Mouse (Mus musculus) cerebellum, postnatal 25 days (tissue): Measurements from ENCODE around the gene Nacad.

Source experiments
- DNase-seq, 2 experiments: peaks; one replicate each; pipeline ENCODE4 v3.0.0; 2021; ENCODE audit warnings: mixed read lengths in 2 of 2

Gene Nacad

DNA sequence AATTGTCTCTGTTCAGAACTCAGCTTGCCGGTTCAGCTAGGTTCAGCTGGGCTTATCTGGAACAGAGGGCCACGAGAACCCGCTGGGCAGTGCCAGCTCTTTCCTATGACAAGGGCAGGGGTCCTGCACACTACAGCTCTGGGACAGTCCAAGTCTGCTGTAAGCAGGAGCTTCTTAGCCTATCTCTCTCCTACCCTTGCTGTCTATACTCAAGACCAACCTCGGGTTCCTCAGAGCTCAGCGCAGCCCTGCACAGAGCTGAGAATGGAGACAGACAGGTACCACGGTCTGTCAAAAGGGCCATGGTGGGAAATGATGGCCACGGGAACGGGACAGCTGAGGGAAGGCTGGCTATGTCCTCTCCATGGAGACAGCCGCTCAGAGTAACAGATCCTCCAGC, 2.6 kb downstream of the Nacad start:
- no peak for DNase-seq

DNA sequence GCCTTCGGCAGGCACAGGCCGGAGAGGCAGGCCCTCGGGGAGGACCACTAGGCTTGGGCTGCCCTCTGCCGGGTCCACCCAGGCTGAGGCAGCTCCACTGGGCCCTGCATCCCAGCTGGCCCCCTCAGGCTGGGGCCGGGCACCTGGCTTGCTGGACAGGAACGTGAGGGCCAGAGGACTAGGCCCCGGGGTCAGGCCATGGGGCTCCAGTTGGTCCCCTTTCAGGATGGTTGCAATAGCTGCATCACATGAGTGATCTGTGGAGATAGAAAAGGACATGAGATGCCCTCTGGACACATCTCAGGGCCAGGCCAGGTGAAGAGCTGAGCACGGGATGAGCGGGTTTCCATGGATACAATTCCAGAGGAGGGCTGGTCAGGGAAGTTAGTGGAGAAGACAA, 3.2 kb downstream of the Nacad start:
- no peak for DNase-seq

DNA sequence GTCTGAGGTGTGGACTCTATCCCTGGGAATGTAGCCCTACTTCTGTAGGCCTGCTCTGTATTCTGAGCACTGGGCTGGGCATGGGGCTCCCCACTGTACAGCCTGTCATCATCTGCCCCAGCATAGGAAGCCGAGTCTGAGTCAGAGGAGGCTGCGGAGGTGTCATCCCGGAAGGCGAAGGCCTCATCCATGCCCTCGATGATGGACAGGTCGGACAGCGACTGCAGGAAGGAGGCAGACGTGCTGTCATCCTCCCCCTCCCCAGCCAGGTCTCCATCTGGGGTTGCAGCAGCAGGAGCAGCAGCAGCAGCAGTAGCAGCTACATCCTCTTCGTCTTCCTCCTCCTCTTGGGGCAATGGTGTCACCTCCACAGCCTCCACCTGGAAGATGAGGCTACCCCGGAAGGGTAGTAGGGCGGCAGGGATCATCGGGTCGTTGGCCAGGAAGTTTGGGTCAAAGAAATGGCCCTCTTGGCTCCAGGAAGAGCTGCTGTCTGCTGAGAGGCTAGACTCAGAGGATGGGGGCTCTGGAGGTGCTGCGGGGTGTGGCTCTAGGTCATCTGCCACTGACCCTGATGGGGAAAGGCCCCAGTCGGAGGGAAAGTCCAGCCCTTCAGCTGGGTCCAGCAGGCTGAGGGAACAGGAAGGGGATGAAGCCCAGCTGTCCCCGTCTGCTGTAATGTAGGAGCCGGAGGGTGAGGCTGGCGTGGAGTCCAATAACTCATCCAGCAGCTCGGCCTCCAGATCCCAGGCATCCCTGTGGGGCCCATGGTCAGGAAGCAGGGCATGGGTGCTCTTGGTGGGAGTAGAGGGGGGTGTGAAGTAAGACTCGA, 4.0 kb downstream of the Nacad start:
- DNase-seq, result no peak

DNA sequence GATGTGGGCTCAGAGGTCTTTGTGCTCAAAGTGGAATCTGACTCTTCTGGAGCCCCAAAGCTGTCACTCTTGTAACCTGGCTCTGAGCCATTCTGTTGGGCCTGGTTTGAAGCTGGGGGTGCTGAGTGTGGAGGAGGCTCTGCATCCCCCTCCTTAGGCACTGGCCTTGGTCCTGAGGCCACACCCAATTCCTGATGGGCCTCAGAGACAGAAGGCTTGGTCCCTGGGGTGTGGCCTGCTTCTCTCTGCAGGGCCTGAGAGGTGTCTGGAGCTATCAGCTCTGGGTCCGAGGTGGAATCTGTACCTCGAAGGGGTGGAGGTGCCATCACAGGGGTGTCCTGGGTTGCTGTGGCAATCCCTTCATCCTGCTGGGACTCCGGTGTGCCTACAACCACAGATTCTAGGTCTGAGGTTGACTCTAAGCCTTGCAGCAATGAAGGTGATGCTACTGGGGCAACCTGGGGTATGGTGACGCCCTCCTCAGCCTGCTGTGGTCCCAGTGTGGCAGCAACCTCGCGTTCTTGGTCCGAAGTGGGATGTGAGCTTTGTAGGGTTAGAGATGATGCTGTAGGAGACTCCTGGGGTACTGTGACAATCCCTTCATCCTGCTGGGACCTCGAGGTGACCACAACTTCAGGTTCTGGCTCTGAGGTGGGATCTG, 5.4 kb downstream of the Nacad start:
- DNase-seq, result no peak

DNA sequence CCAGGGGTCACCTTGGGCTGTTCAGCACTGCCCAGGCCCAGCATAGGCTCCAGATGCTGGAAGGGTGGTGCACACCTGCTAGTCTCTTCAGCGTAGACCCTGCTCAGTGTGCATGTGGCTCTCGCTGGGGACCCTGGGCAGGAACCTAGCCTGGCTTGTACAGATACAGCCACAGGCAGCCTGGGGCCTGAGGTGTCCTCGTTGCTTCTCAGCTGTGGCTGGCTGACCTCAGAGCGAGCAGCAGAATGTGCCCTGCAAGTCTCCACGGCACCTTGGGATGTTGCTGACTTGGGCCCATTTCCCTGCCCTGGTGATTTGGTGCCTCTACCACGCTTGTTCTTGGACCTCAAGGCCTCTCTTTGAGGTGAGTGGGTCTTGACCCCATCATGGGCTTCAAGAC, 6.0 kb downstream of the Nacad start:
- peak in 1 of 2 experiments; percentile 30 for DNase-seq

DNA sequence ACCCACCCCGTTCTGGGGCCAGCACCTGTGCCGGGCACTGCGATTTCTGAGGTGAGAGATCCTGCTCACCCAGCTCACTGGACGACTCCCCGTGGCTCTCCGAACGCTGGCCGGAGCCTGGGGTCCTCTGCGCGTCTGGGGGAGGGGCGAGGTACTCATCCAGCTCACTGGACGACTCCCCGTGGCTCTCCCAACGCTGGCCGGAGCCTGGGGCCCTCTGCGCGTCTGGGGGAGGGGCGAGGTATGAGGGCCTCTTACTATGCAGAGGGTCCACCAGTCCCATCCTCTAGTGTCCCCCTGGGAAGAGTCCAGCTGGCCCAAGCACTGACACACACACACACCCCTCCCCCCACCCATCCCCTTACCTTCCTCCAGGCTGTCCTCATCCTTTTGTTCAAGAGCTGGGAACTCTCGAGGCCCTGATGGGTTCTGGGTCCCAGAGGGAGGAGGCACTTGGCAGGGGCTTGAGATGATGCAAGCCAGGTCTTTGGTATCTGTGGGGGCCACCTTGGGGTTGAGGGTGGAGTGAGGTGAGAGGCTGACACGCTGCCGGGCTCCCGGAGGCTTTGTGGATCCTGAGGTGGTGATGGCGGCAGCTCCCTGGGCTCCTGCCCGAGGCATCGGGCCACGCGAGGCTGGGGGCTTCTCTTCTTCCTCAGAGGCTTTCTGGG, 6.7 kb downstream of the Nacad start:
- peak; percentile 40 to 52 for DNase-seq

DNA sequence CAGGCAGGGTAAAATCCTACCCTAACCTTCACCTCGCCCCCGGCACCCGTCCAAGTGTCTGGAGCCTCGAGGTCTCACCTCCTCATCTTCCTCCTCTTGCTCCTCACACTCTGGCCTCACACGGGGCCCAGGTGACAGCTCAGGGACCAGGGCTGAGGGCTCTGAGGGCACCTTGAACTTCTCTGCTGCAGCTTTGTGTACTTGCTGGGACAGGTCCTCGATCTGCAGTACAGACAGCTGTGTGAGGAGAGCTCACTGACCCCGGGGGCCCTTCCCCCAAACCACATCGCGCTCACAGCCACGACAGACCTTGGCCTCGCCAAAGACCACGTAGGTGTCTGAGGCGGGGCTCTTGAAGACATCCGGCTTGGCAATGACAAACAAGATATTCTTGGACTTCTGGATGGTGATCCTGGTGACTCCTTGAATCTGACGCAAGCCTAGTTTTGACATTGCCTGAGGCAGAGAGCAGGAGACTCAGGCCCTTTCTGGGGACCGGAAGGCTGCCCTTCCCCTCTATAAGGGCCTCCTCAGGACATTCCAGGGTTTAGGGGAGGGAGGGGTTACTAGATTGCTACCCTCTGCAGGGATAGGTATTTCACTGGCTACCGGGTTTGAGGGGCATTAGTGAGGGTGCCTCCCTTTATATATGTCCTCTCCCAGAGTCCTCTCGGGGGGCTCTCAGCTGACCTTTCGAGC, 7.5 kb downstream of the Nacad start:
- DNase-seq, result peak in 1 of 2 experiments; percentile 35

DNA sequence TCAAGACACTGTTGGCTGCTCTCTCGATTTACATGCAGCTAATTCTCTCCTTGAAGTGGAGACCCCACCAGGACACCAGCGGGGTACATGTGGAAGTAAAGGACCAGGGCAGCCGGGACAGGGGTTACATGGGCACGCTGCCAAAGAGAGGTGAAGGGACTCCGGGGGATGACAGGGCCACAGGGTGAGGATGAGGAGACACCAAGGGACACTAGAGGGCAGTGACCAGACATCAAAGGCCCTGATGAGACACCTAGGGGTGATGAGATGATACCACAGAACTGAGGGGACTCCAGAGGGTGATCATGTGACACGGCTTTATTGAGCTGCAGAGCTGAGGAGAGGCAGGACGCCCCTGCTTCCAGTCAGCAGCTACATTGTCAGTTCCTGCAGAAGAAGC, 8.3 kb downstream of the Nacad start:
- DNase-seq, result peak in 1 of 2 experiments; percentile 51

DNA sequence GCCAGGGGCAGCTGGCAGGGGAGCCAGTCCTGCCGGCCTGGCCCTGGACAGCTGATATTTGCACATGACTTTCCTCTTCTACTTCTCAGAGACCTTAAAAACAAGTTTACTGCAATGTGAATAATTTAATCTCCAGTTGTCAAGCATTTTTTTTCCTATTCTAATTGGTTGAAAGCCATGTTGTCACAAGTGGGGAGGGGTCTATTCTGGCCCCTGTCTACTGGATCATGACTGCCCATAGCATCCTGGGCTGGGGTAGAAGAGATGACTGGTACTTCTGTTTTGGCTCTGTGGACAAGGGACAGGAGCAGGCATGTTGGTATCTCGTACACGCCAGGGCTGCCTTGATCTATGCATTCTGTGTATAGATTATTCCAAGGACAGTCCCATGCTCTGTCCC, 9.2 kb downstream of the Nacad start:
- DNase-seq, result no peak

DNA sequence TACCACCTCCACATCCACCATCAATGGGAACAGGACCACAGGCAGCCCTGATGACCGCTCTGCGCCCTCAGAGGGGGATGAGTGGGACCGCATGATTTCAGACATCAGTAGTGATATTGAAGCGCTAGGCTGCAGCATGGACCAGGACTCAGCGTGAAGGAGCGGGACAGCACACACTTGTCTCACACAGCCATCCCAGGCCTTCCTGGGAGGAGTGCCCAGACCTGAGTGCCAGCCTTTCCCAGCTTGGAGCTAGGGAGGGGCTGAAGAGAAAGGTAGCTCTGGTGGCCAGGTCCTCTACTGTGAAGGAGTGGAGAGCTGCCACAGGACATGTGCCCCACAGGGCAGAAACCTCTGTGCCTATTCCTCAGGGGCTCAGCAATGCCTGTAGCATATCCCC, 9.6 kb downstream of the Nacad start:
- DNase-seq, result peak; percentile 60 to 69

DNA sequence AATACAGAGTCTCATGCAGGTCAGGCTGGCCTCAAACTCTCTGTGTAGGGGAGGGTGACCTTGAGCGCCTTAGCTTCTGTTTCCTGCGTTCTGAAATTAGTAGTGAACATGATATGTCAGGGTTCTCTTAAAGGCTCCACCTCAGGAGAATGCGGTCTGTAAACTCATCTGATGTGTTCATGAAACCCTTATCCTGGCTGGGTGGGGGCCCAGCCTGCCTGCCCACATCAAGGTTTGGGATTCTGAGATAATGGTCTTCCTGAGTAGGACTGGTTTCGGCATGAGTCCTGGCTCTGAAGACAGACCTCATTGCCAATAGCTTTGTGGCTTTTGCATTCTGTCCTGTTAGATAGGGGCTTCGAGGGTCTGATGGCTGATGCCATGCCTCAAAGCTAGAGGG, 10.5 kb downstream of the Nacad start:
- DNase-seq, result no peak

DNA sequence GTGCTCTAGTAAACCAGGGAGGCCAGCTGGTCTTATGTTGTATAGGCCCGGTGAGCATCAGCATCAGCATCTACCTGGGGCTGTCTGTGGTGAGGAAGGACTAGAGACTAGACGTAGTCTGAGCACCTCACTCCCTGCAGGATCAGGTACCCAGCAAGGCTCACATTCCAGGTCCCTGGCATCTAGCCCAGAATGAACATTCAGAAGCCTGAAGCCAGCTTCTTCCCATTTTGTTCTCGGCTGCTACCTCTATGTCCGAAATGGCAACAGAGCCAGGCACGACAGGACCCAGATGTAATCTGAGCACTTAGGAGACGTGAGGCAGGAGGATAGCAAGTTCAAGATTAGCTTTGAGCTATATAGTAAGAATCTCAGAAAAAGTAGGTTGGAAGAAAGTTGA, 11.0 kb downstream of the Nacad start:
- peak; percentile 51 to 72 for DNase-seq

DNA sequence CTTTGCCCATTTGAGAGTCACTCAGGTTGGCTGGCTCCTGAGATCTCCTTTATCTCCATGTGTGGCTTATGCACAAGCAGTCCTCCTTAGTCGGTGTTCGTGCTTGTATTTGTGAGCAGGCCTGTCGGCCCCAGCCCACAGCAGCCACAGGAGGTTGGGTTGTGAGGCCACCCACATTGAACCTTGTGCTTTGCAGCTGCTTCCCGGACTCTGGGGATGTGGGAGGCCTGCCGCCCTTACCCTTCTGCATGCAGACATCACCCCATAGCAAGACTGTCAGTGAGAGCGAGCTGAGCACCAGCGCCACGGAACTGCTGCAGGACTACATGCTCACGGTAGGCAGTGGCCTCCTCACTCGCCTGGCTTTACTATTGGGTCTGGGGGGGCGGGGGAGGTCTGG, 12.4 kb downstream of the Nacad start:
- DNase-seq, result no peak

DNA sequence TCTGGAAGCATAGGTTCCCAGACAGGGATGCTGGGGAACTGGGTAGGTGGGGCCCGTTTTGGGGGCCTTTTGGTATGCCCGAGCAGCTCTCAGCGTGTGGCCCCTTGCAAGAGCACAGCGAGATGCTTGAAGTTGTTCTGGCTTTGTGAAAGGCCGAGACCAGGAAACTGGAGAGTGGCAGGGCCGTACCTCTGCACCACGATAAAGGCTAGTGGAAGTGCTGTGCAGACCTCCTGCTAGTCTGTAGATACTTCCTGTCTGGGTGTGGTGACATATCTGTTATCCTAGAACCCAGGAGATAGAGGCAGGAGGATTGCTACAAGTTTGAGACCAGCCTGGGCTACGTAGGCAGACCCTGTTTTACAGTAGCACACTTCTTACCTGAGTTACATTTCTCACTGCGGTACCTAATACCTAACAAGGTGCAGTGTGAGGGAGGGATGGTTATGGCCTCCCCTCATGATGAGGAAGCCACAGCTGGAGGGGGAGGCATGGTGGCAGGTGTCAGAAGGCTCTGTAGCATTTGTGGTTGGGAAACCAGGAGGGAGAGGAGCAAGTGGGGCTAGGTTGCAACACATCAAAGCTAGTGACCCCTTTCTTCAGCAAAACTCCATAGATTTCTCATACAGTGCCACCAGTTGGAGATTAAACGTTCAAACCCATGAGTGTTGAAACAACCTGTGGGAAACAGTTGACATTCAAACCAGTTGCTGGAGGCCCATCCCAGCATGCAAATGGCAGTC, 14.7 kb downstream of the Nacad start:
- no peak for DNase-seq

DNA sequence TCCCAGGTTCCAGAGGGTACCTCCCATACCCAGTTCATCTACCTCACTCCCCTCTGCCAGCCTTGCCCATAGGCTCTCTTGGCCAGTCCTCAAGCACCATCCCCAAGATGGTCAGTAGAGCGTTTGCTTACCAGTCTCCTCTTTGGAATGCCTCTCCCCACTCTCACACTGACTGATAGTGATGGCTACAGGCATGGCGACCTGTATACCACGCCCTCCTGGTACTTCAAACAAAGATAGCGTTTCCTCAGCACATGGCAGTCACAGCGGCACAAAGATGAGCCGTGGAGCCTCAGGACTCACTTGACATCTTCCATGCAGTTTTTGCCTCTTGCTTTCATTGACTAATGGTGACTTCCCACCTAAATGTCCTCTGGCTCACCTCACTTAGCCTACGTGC, 16.0 kb downstream of the Nacad start:
- no peak for DNase-seq

DNA sequence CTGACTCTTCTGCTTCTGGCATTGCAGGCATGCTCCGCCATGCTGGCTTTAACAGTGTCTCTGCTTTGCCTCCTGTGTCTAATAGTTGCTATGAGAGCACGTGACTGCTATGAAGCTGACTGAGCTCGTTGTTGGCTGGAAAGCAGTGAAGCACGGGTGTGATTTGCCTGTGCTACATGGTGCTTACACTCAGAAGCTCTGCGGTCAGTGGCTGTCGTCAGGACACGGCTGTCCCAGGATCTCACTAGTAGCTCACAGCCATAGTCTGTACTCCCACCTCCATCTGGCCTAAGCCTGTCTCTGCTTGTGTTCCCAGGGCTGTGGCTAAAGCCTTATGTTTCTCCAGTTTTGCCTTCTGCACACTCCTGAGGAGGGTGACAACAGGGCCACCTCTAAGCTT, 17.6 kb downstream of the Nacad start:
- peak in 1 of 2 experiments; percentile 39 for DNase-seq

DNA sequence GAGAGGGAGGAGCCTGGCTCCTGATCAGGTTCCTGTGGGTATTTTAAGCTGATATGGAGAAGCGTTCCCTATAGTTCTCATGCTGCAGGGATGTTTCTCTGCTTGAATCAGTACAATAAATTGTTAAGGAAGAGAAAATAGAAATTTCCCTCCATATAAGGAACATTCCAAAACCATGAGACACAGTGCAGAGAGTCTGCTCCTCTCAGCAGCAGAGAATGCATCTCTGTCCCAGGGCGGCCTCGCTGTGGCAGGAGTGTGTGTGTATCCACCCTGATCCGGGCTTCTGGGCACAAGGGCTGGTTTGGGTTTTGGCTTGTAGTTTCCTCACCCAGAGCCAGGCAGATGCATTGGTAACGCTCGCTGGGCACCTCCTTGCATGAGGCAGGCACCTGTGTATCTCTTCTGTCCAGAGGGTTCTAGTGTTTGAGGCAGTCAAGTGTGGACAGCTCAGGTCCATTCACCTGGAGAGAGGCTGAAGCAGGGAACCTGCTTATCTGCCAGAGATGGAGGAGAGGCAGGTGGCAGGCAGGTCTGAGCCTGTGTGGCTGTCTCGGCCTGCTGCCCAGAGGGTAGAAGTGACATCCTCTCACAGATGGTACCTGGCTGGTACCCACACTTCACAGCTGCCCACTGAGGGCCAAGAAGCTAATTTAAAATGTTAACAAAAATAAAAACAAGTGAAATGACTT, 18.5 kb downstream of the Nacad start:
- DNase-seq, result peak; percentile 82 to 88

DNA sequence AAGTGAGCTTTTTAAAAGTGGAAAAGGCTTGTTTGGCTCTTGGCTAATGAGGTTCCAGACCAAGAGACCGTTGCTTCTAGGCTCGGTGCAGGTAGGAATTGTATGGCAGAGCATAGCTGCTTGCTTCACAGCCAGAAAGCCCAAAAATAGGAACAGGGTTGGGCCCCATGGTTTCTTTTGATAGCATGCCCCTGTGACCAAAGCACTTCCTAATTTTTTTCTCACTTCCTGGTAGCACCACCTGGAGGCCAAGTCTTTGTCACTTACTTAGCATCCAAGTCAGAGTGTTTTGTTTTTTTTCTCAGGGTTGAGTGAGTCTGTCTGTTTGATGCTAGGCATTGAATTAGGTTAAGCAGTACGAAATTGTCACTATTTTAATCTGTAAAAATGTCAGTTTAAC, 19.2 kb downstream of the Nacad start:
- no peak for DNase-seq

DNA sequence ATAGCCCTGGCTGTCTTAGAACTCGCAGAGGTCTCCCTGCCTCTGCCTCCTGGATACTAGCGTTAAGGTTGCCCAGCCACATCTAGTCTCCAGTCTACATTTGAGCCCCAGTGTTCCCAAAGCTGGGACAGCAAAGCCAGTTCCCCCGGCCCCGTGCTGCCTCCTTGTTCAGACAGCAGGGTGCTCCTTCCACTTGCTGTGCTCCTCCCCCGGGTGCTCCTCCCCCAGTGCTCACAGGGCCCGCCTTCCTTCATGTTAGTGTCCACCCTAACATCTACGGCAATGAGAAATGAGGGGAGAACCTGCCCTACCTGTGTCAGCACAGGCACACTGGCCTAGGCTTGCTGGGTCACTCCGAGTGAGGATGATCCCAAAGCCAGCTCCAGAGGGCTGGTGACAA, 20.1 kb downstream of the Nacad start:
- DNase-seq, result no peak

DNA sequence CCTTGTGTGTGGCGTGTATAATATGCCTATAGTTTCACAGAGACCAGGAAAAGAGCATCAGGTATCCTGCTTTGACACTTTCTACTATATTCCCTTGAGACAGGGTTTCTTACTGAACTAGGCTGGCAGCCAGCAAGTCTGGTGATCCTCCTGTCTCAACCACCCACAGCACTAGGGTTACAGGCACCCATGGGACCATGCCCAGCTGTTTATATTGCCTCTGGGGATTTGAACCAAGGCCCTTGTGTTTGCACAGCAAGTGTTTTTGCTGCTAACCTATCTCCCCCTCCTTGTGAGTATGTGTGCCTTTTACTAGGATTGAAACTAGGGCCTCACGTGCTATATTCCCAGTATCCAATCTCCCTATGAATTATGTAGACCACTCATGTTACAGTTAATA, 24.3 kb downstream of the Nacad start:
- no peak for DNase-seq

DNA sequence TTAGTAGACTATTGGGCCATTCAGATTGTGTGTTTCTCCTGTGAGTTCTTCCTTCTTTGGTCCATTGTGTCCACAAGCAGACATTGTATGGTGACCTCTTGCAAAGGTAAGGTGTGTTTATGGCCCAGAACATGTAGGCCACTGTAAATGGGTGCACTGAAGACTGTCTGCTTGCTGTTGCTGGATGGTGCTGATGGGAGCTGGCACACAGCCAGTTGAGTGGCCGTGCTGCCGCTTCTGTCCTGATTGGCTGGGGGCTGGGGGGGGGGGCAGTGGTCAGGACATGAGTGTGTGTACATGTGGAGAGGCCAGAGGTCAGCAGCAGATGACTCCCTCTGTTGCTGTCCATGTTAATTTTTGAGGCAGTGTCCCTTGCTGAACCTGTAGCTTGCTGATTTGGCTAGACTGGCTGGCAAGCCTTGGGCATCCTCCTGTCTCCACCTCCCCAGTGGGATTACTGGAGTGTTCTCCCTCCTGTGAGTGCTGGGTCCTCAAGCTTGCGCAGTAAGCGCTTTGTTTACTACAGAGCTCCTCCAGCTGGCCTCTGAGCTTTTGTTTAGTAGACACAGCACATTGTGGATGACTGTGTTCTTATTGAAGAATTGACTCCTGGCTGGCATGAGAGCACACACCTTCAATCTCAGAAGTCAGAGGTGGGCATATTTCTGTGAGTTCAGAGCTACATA, 25.6 kb downstream of the Nacad start:
- DNase-seq, result no peak
